Mouse (Mus musculus) G1E (cell line): ENCODE data around the gene Kank2.

Source experiments
- CTCF ChIP-seq: IDR thresholded peaks from 2 replicates; pipeline ENCODE4 v1.5.1; 2012; ENCODE audit warnings: low read depth, low read length, inconsistent platforms, mixed read lengths
- POLR2AphosphoS5 ChIP-seq: IDR thresholded peaks from 2 replicates; pipeline ENCODE4 v1.6.1; 2012; ENCODE audit warnings: low read depth, low read length, inconsistent platforms; ENCODE audit not compliant: insufficient replicate concordance

DNA sequence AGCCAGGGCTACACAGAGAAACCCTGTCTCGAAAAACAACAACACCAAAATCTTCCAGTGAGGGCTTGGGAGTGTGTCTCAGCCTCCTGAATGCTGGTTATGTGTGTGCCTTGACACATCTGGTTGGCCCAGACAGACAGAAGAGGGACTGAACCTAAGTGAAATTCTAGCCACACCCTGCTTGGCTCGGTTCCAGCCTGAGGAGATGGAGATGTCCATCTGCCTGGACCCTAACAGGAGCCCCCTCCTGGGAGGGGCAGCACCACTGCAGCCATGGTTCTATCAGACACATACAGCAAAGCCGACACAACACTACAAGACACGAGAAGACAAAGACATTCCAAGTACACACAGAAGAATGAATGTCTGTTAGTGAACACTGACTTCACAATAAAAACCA is 19.6 kb upstream of the Kank2 start:
- TF ChIP-seq POLR2AphosphoS5 (no peak), CTCF (no peak)
